ENCODE assay signal across 17 mouse cellular contexts in the genomic region with DNA sequence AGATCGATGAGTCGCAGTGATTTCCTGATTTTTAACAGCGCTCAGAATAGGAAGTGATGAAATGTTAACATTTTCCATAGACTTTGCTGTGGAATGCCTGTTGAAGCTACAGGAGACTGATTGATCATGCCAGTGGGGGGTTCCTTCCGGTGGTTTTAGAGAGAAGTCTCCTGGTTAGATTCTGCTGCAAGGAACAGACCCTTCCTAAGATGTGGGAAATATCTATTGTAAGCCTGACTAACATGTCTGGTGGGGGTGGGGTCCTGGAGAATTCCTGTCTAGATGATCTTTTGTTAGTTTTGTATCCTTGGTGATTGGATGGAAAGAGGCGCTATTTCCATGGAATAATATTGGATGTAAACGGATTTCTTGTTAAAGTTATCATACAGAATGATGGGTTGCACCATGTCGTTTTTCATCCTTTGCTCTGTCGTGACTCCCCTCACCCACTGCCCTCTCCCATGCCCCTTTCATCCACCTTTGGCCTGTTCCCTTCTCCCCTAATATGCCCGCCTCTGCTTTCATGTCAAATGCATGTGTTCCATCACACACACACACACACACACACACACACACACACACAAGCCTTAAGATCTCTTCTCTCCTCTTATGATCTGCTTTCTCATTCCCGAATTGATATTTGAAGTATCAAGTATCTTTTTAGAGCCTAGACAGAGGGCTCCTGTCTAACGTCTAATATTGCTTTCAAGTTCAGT.
DNase-seq lines count a peak whose midpoint lies in the region; ATAC-seq and TF ChIP-seq lines count a peak whose summit lies in the region.
"Had no signal": no experiment of that assay in that cellular context is flagged by ENCODE, and none has a peak within 500 bp of the region (broad histone marks: within the 10 kb centered on the region; RNA-seq: fewer than 3 reads in every experiment).

No protein-coding gene starts in this region.

- no peak overlapping the region for H3K9ac ChIP-seq in hindbrain, embryonic 14.5 days
- H3K9ac ChIP-seq: embryonic facial prominence, embryonic 12.5 days; liver, embryonic 15.5 days had no signal

- ATAC-seq in cerebellum, adult (ENCODE audit: insufficient number of reproducible peaks, low FRiP score, low TSS enrichment): no peak
- peak; percentile 49; the same call in 1 of the 2 replicates for ATAC-seq in hindbrain, embryonic 14.5 days (ENCODE audit: low FRiP score)
- ATAC-seq: Patski had no signal

- H3K4me2 ChIP-seq in hindbrain, embryonic 14.5 days (replicated peaks): peak overlapping the region; percentile 24
- H3K4me2 ChIP-seq: embryonic facial prominence, embryonic 12.5 days; liver, embryonic 15.5 days had no signal

- no peak overlapping the region for H3K4me3 ChIP-seq in cerebellum, adult 2 months (replicated peaks; ENCODE audit: insufficient read depth, low read depth, low read length)
- H3K4me3 ChIP-seq in embryonic facial prominence, embryonic 10.5 days: no peak overlapping the region
- H3K4me3 ChIP-seq in hindbrain, embryonic 14.5 days (replicated peaks; ENCODE audit: low read length): no peak overlapping the region
- H3K4me3 ChIP-seq: embryonic facial prominence, embryonic 12.5 days; liver, embryonic 15.5 days; myocyte had no signal

- H3K4me1 ChIP-seq in cerebellum, adult 2 months (ENCODE audit: control insufficient read depth, insufficient read depth, low read length): peaks cover 39% of the 10 kb centered on the region
- peaks cover 42% of the 10 kb centered on the region for H3K4me1 ChIP-seq in embryonic facial prominence, embryonic 10.5 days
- peaks cover 43% of the 10 kb centered on the region for H3K4me1 ChIP-seq in hindbrain, embryonic 14.5 days (replicated peaks; ENCODE audit: control insufficient read depth, insufficient read depth, low read length)
- H3K4me1 ChIP-seq: liver, embryonic 15.5 days had no signal

- H3K9me3 ChIP-seq in embryonic facial prominence, embryonic 10.5 days: no peaks in the 10 kb centered on the region
- no peaks in the 10 kb centered on the region for H3K9me3 ChIP-seq in hindbrain, embryonic 14.5 days (ENCODE audit: control insufficient read depth, low read length)
- H3K9me3 ChIP-seq: embryonic facial prominence, embryonic 12.5 days; liver, embryonic 15.5 days had no signal

- peak overlapping the region; percentile 58; the same call in 1 of the 2 replicates for H3K27ac ChIP-seq in cerebellum, adult 2 months (ENCODE audit: insufficient read depth, low read length)
- H3K27ac ChIP-seq in embryonic facial prominence, embryonic 10.5 days (replicated peaks): peak overlapping the region; percentile 25
- H3K27ac ChIP-seq in hindbrain, embryonic 14.5 days: peak overlapping the region; percentile 55
- H3K27ac ChIP-seq: embryonic facial prominence, embryonic 12.5 days; liver, embryonic 15.5 days had no signal

- H3K36me3 ChIP-seq in embryonic facial prominence, embryonic 10.5 days (replicated peaks): no peaks in the 10 kb centered on the region
- no peaks in the 10 kb centered on the region for H3K36me3 ChIP-seq in hindbrain, embryonic 14.5 days (replicated peaks; ENCODE audit: control insufficient read depth, insufficient read depth)
- H3K36me3 ChIP-seq: embryonic facial prominence, embryonic 12.5 days; liver, embryonic 15.5 days had no signal

- 61% methylated on average over 11 of the region's 11 CpGs for WGBS in cerebellum, adult 2 months
- WGBS in embryonic facial prominence, embryonic 10.5 days: 64% methylated on average over 11 of the region's 11 CpGs
- 5% methylated on average over 11 of the region's 11 CpGs for WGBS in hindbrain, embryonic 14.5 days

- no peak for TF ChIP-seq POLR2A in cerebellum, adult 2 months (IDR thresholded peaks at IDR 0.05; ENCODE audit: borderline replicate concordance, insufficient read depth, low read length)

- no peak for TF ChIP-seq CTCF in cerebellum, adult 2 months (IDR thresholded peaks at IDR 0.05; ENCODE audit: borderline replicate concordance, insufficient read depth, low read depth, low read length)

- no peaks in the 10 kb centered on the region for H3K27me3 ChIP-seq in cerebellum, adult 2 months (ENCODE audit: control insufficient read depth, insufficient read depth, low read length)
- peaks cover 4% of the 10 kb centered on the region; the same call in 1 of the 2 replicates for H3K27me3 ChIP-seq in embryonic facial prominence, embryonic 10.5 days (replicated peaks; ENCODE audit: low read depth, poor library complexity, severe bottlenecking)
- peaks cover 3% of the 10 kb centered on the region; the same call in 1 of the 2 replicates for H3K27me3 ChIP-seq in hindbrain, embryonic 14.5 days (ENCODE audit: control insufficient read depth, insufficient read depth, low read length)
- H3K27me3 ChIP-seq: embryonic facial prominence, embryonic 12.5 days; liver, embryonic 15.5 days; Patski had no signal

- no peak for DNase-seq in cerebellum, adult 2 months
- DNase-seq in embryonic facial prominence, embryonic 10.5 days (ENCODE audit: low spot score): no peak
- peak; percentile 40 for DNase-seq in hindbrain, embryonic 14.5 days (ENCODE audit: low spot score)
- peak; percentile 46 for DNase-seq in neural tube, embryonic 10.5 days (ENCODE audit: extremely low spot score, low spot score)
- no peak for DNase-seq in retina, postnatal 1 day
- no peak for DNase-seq in lung, postnatal 36 days
- DNase-seq in adrenal gland, adult 2 months: no peak
- DNase-seq: adrenal gland, postnatal 10 days; heart, adult 18-20 months; heart, postnatal 36 days; kidney, adult 9 months; lung, postnatal 4 days had no signal

Comparison
In these comparisons a context has a peak if more than half of its experiments do, and no peak if none do; other contexts are left out.
1. DNase-seq: peak in hindbrain, embryonic 14.5 days (single experiment) and neural tube, embryonic 10.5 days (single experiment); none in cerebellum, adult 2 months (0 of 2), embryonic facial prominence, embryonic 10.5 days (single experiment), retina, postnatal 1 day (single experiment), lung, postnatal 36 days (single experiment) and adrenal gland, adult 2 months (single experiment).
2. Peak in every context shown above with its lines, with median percentiles within 50 percentile points of each other: H3K27ac ChIP-seq.